In genomic region chr11:99022384-99022933, GRCm38 (mm10) we compare ENCODE assay signal across 1 mouse cellular context.
A peak's percentile ranks its signal among the peaks of the same experiment; 100 is the strongest.
TF ChIP-seq lines count a peak whose summit lies in the region.

No protein-coding gene starts in this region.

TF ChIP-seq in CH12.LX, 34 proteins besides CTCF, POLR2A, EP300 and RAD21 (continued from another document):
- TF ChIP-seq CHD1 (IDR thresholded peaks at IDR 0.05; ENCODE audit: low read depth, low read length) (peak; percentile 68), USF2 (conservative IDR thresholded peaks at IDR 0.05; ENCODE audit: low read depth, low read length) (no peak), NELFE (IDR thresholded peaks at IDR 0.05; ENCODE audit: low read depth, low read length) (no peak), SIN3A (IDR thresholded peaks at IDR 0.05; ENCODE audit: low read length) (peak; percentile 55; the same call in 1 of the 2 replicates), CHD2 (IDR thresholded peaks at IDR 0.05; ENCODE audit: low read length) (no peak), POLR2AphosphoS2 (IDR thresholded peaks at IDR 0.05; ENCODE audit: low read depth, low read length) (peak; percentile 79), MEF2A (IDR thresholded peaks at IDR 0.05; ENCODE audit: borderline replicate concordance, low read depth, low read length) (no peak), TCF12 (IDR thresholded peaks at IDR 0.05; ENCODE audit: low read depth, low read length) (no peak), IRF4 (IDR thresholded peaks at IDR 0.05; ENCODE audit: low read depth, low read length) (no peak), UBTF (IDR thresholded peaks at IDR 0.05; ENCODE audit: low read depth, low read length) (no peak)
TF ChIP-seq in CH12.LX: peak in this region for 4.
